Mouse (Mus musculus) lung, adult 2 months (tissue): ENCODE results near the gene Xrcc3.

ENCODE experiments used
- CTCF ChIP-seq: fragments of 200-500 bp; IDR thresholded peaks from 2 replicates; pipeline ENCODE4 v1.5.1; 2011; ENCODE audit warnings: mild to moderate bottlenecking, low read length, control low read depth; ENCODE audit not compliant: insufficient read depth
- POLR2A ChIP-seq: fragments of 200-500 bp; IDR thresholded peaks from 2 replicates; pipeline ENCODE4 v1.6.1; 2011; ENCODE audit warnings: low read depth, mild to moderate bottlenecking, control low read depth, low read length, borderline replicate concordance; ENCODE audit errors: extremely low read depth

DNA sequence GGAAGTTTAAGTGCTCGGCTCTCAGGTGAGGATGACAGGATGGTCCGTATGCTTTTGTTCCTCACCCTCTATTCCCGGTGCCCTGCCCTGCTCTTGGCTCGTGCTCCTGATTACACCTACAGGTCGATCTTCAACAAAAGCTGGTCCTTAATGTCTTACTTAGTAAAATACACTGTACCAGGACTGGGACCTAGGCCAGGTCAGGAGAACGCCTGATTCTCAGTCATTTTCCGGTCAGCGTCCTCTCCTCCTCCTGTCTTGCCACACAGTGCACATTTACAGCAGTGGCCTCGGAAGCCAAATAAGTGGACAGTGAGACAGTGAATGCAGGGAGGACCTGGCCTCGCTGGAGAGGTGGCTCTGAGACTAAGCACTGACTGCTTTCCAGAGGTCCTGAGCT is 43.0 kb downstream of the Xrcc3 start:
- TF ChIP-seq CTCF: no peak
- no peak for TF ChIP-seq POLR2A
